Mouse (Mus musculus) urinary bladder, adult 2 months (tissue): ENCODE data around the gene Dnaic1. TPM values are rescaled to one million over a fixed set of nuclear protein-coding genes. Genes with fewer than 3 reads are reported as not detected.

ENCODE experiments used
- DNase-seq: peaks from one replicate; pipeline ENCODE4 v3.0.0; 2022; ENCODE audit warnings: low spot score
- polyA plus RNA-seq: library from polyadenylated mRNA; depleted of rRNA; stranded (reverse); fragments of >200 nt; gene quantifications from 2 replicates; pipeline ENCODE4 v1.2.3, GENCODE M21; 2012

Dnaic1 gene
- polyA plus RNA-seq, 1 experiment = 85.3 TPM

GRCm38 (mm10) chr4:41635906-41636305 lies 66.3 kb downstream of the Dnaic1 start:
- peak; percentile 21 for DNase-seq

GRCm38 (mm10) chr4:41636366-41636765 lies 66.8 kb downstream of the Dnaic1 start:
- peak; percentile 22 for DNase-seq

GRCm38 (mm10) chr4:41636882-41637635 lies 67.5 kb downstream of the Dnaic1 start:
- peak; percentile 30 for DNase-seq

- DNase-seq = no peak
These were observed 68.7 kb downstream of the Dnaic1 start for GRCm38 (mm10) chr4:41638186-41638731.

GRCm38 (mm10) chr4:41638828-41639213 lies 69.2 kb downstream of the Dnaic1 start:
- DNase-seq = no peak

- DNase-seq = peak; percentile 48
These were observed 69.8 kb downstream of the Dnaic1 start for GRCm38 (mm10) chr4:41639214-41639841.

- DNase-seq = peak; percentile 93
These were observed 70.4 kb downstream of the Dnaic1 start, which contains the start of gene Enho for GRCm38 (mm10) chr4:41639913-41640507. Enho (minus strand) TSS chr4:41640324.

GRCm38 (mm10) chr4:41641199-41641822 lies 71.7 kb downstream of the Dnaic1 start:
- no peak for DNase-seq

- DNase-seq = no peak
These were observed 75.9 kb downstream of the Dnaic1 start for GRCm38 (mm10) chr4:41645488-41645887.

GRCm38 (mm10) chr4:41648157-41648556 lies 78.6 kb downstream of the Dnaic1 start:
- DNase-seq = no peak

- no peak for DNase-seq
These were observed 79.1 kb downstream of the Dnaic1 start for GRCm38 (mm10) chr4:41648627-41649026.

GRCm38 (mm10) chr4:41653296-41653695 lies 83.7 kb downstream of the Dnaic1 start:
- peak; percentile 68 for DNase-seq

GRCm38 (mm10) chr4:41653730-41654129 lies 84.2 kb downstream of the Dnaic1 start:
- DNase-seq = no peak

GRCm38 (mm10) chr4:41654217-41654616 lies 84.6 kb downstream of the Dnaic1 start:
- peak; percentile 46 for DNase-seq

- no peak for DNase-seq
These were observed 86.0 kb downstream of the Dnaic1 start for GRCm38 (mm10) chr4:41655525-41655924.

GRCm38 (mm10) chr4:41658566-41659384 lies 89.2 kb downstream of the Dnaic1 start:
- peak; percentile 21 for DNase-seq

GRCm38 (mm10) chr4:41659556-41659955 lies 90.0 kb downstream of the Dnaic1 start:
- peak; percentile 34 for DNase-seq

- no peak for DNase-seq
These were observed 91.4 kb downstream of the Dnaic1 start for GRCm38 (mm10) chr4:41660851-41661430.

- DNase-seq = no peak
These were observed 93.1 kb downstream of the Dnaic1 start for GRCm38 (mm10) chr4:41662723-41663122.

GRCm38 (mm10) chr4:41663614-41664013 lies 94.0 kb downstream of the Dnaic1 start:
- DNase-seq = no peak

- no peak for DNase-seq
These were observed 95.0 kb downstream of the Dnaic1 start for GRCm38 (mm10) chr4:41664533-41664932.
